Mouse (Mus musculus) urinary bladder, adult 18-20 months (tissue): Measurements from ENCODE around the gene Zfp446.

ENCODE experiments used
- DNase-seq, 2 experiments: peaks; one replicate each; pipeline ENCODE4 v3.0.0; 2022; ENCODE audit warnings: low spot score in 2 of 2, mixed read lengths in 2 of 2

The Zfp446 gene

GRCm38 (mm10) chr7:12986906-12987305 is 9.3 kb downstream of the Zfp446 start:
- DNase-seq: no peak

GRCm38 (mm10) chr7:12987409-12988189 is 10.0 kb downstream of the Zfp446 start:
- DNase-seq: no peak

- no peak for DNase-seq
Observed at GRCm38 (mm10) chr7:12992222-12992621, 14.6 kb downstream of the Zfp446 start.

- DNase-seq: no peak
Observed at GRCm38 (mm10) chr7:12993148-12993547, 15.5 kb downstream of the Zfp446 start.

GRCm38 (mm10) chr7:12995862-12996261 is 18.2 kb downstream of the Zfp446 start:
- no peak for DNase-seq

GRCm38 (mm10) chr7:12997230-12997629 is 19.6 kb downstream of the Zfp446 start:
- DNase-seq: no peak

- no peak for DNase-seq
Observed at GRCm38 (mm10) chr7:12998053-12998452, 20.4 kb downstream of the Zfp446 start, which contains the start of gene Slc27a5. Slc27a5 (minus strand) TSS chr7:12998192.

GRCm38 (mm10) chr7:12998851-12999250 is 21.2 kb downstream of the Zfp446 start, which contains the start of gene Trim28:
Trim28 (plus strand) TSS chr7:12999114.
- DNase-seq: no peak

- no peak for DNase-seq
Observed at GRCm38 (mm10) chr7:13001584-13001983, 23.9 kb downstream of the Zfp446 start.

- no peak for DNase-seq
Observed at GRCm38 (mm10) chr7:13003380-13003779, 25.7 kb downstream of the Zfp446 start.

GRCm38 (mm10) chr7:13006011-13006410 is 28.4 kb downstream of the Zfp446 start:
- DNase-seq: no peak

GRCm38 (mm10) chr7:13006531-13006930 is 28.9 kb downstream of the Zfp446 start:
- DNase-seq: no peak

GRCm38 (mm10) chr7:13007341-13008092 is 29.9 kb downstream of the Zfp446 start:
- no peak for DNase-seq

- DNase-seq: peak; percentile 87 to 92
Observed at GRCm38 (mm10) chr7:13009143-13010004, 31.7 kb downstream of the Zfp446 start.

GRCm38 (mm10) chr7:13010005-13010908 is 32.6 kb downstream of the Zfp446 start, which contains the start of gene Zbtb45:
Zbtb45 (minus strand) TSS chr7:13010034.
- DNase-seq: no peak

- DNase-seq: no peak
Observed at GRCm38 (mm10) chr7:13013671-13014070, 36.0 kb downstream of the Zfp446 start.

GRCm38 (mm10) chr7:13014275-13014839 is 36.7 kb downstream of the Zfp446 start:
- no peak for DNase-seq

GRCm38 (mm10) chr7:13015217-13015616 is 37.6 kb downstream of the Zfp446 start:
- no peak for DNase-seq

GRCm38 (mm10) chr7:13022773-13023535 is 45.3 kb downstream of the Zfp446 start:
- DNase-seq: peak; percentile 69 to 74
